Mouse (Mus musculus): ENCODE data around the gene Trak2.
A peak's percentile ranks its signal among the peaks of the same experiment; 100 is the strongest.
"Not testable (repeated sequence)": the region's sequence is repeated elsewhere in the genome, so short reads cannot be mapped to it uniquely, and the experiment has no call there.

Gene Trak2

DNA sequence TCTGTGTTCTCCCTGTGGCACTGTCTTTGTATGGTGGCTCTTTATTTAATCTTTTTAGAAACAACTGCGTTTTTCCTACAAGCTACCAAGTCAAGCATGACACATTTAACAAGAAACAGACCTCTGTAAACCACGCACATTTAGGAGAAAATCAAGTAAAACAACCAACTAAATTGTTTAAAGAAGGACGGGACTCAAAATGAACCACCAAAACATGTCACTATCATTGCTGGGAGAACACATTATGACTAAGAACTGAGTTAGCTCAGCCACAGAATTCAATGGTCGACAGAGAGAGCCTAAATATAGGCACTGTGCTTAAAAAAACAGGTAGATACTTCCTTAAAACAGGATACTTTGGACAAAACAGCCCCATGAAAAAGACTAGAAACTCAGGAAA, 20.2 kb downstream of the Trak2 start:
- no peak for DNase-seq

DNA sequence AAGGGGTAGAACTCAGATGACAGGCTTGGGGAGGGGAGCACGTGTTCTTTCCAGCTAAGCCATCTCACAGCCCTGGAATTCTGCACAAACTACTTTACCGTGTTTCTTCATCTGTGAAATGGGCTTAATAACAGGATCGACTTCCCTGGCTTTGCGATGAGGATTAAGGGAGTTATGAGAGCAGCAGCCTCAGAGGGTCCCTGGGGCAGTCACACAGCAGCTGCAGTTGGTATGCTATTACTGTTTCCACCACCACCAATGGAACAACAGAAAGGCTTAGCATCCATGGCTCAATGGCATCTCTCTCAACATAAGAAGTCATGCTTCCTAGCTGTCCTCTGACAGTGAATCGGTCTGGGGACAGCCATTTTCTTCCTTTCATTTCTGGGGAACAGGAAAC, 20.7 kb downstream of the Trak2 start:
- no peak for DNase-seq

DNA sequence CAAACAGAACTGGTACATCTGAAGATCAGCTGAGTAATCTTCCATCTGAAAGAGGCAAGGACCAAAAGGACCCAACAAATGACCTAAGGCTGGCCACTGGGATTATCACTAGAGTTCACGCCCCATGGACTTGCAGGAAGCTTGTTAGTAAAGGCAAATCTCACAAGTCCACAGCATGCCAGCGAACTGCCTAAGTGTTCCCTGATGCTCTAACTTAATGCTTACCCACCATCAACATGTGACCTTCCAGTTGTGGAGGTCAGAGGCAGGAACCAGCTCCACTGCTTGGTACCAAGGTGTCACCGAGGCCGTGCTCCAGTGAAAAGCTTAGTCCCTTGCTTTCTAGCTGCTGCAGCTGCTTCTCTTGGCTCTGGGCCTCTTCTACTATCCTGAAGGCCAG, 21.4 kb downstream of the Trak2 start:
- DNase-seq = no peak

DNA sequence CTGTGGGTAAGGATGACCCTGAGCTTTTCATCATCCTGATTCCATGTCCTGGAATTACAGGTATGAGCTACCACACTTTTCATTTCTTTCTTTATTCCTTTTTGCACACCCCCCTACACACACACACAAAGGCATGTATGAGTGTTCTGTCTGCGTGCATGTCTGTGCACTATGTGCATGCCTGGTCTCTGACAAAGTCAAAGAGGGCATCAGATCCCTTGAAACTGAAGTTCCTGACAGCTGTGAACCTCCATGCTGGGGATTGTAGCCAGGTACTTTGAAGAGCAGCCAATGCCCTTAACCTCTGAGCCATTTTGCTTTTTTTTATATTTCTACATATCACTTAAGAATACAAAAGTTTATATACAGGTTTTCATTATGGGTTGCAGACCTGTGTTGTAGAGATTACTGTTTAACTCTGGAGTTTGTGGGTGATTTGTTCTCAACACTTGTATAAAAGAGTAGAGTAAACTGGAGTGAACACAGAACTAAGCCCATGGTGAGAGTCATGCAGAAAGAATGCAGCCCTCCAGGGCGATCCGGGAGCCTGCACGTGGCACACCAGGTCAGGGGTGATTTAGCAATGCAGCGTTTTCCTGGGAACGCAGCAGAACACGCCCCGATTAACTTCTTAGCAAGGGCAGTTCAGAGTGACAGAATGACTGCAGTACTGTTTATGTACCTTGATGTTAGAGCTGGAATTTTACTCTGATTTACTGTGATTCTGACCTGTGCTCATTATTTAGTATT, 22.2 kb downstream of the Trak2 start:
- peak; percentile 56 to 67 for DNase-seq

DNA sequence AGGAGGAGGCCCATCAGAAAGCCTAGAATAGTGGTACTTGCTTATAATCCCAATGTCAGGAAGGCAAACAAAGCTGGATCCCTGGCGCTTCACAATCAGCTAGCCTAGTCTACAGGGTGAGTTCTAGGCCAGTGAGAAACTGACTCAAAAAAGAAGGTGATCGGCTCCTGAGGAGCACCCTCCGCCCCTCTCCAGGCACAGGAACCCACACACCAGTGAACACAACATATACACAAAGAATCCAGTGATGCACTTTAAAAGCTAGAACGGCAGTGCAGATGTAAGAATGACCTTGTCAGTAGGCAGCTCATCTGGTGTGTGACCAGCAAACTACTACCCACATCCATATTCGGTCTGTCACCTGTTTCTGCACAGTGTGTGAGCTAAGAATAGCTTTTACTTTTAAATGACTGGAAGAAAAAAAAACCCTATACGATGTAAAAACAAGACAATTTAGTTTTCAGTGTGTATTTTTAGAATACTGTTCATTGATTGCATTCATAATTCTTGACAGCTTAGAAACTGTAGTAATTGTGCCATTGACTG, 23.6 kb downstream of the Trak2 start:
- DNase-seq = no peak

DNA sequence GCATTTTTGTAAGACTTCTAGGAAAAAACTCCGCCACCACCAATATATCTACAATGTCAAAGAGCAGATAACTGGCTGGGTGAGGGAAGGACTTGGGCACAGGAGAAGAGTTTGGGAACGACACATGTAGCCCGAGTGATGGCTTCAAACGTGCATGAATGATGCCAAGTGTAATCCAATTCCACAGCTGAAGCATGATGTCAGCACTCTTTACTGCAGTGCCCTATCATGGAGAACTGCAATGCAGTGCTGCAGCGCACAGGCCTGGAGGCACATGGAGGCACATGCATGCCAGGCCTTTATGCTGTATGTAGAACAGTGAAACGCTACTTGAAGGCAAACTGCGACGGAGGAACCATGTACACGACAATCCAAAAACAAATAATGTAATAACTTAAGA, 26.5 kb downstream of the Trak2 start:
- no peak for DNase-seq

DNA sequence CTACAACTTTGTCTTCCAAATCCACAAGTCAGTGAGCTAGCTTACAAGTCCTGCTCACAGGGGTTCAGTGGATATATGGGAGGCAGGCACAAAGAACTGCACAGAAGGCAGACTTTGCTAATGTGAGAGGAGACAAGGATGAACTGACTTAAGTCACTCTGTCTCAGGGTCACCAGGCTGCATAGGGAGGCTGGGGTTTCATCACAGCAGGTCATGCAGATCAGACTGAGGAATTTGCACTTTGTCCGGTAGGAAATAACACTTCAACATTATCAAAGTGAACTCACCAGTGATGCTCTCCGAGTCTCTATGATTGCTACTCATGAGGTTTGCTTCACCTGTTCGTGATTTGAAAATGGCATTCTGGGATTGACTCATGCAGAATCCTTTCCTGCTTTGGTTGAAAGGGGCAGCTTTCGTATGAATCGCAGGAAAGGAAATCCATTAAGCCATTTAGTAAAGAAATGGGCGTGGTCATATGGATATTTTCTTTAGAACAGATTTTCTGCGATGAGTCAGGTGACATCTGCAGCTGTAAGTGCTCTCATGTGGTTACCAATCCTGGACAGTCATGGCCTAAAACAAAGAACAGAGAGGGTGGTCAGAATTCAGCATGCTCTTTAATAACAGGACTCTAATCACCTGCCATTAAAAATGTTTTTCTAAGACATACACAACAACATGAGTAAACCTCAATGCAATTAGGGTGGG, 27.1 kb downstream of the Trak2 start:
- DNase-seq = no peak

DNA sequence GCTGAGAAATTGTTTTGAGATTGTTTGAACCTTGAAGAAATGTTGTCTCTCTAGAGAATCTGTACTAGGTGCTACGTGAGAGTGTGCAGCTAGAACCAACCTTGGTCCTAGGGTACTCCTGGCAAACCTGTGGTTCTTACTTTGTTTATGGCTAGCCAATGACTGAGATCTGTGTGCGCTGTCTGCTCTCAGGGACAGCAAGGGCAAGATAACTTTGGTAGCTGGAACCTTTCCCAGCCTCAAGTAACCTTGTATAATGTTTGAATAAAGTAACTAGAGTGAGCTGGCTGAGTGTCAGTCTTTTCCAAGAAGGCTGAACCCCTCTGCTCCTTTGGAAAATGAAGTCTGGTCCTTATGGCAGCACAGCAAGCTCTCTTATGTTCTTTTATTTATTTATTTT, 27.7 kb downstream of the Trak2 start:
- no peak for DNase-seq

DNA sequence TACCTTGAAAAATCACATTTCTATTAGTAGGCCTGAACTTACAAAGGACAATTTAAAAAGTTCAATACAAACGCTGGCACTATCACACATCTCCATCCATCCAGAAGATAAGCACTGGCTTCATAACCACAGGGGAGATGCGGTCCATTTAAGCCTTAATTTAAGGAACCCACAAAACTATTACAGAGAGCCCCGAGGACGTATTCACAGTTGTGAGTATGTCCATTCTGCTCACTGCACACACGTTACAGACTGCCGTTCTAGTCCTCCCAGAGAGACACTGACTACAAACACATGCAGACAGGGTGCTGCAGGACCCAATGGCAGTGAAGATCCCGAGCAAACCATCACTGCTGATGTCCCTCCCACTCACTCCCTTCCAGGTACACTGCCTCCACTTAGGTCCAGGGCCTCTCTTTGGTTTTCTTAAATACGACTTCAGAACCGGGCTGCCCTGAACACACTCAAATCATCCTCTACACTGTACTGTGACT, 35.6 kb downstream of the Trak2 start:
- DNase-seq = no peak

DNA sequence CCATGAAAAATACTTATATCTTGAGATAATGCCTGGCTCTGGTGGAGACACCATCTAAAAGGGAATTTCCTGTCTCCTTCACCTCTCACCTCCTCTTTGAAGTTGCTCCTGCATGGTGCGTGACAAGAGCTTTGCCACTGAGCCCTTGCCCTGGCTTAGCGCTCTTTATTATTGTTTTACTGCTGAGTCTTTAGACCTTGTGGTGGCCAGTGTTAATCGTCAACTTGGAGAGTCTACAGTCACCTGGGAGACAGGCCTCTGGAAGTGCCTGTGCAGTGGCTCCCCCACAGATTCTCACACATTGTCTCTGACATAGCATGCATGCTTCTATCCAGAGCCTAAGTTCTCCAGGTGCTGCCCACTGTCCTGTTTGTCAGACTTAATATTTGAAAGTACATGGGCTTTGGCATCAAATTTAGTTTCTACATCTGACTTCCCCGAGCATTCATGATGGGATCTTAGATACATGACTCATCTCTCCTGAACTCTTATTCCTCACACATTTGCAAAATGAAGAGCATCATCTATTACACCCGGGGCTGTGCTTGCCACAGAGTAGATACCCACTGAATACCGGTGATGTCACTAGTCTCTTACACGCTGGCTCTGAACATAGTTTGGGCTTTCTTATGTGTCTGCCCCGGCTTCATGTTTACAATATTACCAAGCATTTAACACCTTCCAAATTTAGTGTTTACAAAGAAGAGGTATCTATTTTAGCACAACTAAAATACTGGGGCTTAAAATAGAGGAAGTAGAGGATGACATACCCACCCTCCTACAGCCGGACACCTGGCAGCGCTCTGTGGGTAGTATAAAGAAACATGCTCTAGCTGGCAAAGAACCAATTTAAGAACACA, 36.3 kb downstream of the Trak2 start:
- DNase-seq = no peak

DNA sequence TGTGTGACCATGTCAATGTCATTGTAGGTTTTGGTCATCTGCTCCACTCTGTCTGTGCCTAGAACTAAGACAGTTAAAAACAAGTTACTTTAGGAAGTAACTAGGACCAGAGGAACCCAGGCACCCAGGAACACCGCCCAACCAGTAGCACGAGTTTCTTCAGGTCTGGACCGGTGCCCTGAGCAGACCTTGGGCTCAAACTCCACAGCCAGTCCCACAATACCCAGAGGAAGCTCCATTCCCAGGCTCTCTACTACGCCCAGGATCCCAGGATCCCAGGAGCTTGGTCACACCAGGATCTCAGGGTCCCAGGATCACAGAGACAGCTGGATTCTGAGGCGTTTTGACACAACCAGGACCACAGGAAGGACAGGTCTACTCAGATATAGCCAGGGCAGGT, 46.6 kb downstream of the Trak2 start:
- no peak for DNase-seq

DNA sequence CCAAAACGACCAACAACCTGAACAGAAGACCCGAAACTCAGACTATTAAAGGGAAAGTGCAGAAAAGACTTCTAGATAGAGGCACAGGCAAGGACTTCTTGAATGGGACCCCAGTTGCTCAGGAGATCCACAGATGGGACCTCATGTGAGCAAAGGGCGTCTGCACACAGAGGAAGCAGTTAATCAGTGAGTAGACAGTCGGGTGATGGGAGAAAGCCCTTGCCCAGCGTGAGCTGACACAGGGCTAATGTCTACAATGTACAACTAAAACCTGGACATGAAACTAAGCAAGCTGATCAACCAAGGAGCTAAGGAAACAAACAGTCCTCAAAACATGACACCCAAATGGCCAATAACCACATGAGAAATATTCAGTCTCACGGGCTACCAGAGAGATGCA, 55.7 kb downstream of the Trak2 start:
- DNase-seq = no peak

DNA sequence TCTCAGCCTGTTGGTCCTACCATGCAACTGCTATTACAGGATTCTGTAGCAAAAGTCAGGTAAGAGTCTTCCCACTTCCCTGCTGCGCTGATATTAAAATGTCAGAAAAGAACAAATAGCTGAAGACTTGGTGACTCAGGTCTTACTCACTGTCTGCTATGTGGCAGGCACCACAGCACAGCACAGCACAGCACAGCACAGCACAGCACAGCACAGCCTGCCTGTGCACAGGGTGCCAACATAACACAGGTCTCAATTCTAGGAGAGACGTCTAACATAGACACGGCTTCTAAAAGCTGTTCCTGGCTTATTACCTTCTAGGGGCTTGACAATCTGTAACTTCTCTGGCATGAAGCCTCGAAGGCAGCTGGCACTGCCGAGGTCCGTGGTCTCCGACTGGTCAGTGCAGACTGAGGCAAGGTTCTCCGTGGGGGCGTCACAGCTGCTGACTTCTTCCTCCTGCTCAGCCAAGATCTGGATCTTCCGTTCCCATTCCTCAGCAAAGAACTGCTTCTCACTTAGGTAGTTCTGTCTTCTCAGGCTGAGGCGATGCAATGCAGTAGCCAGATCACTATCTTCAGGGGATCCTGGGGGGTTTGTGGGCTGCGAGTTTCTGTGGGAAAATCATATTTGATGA, 63.5 kb downstream of the Trak2 start:
- DNase-seq = no peak

DNA sequence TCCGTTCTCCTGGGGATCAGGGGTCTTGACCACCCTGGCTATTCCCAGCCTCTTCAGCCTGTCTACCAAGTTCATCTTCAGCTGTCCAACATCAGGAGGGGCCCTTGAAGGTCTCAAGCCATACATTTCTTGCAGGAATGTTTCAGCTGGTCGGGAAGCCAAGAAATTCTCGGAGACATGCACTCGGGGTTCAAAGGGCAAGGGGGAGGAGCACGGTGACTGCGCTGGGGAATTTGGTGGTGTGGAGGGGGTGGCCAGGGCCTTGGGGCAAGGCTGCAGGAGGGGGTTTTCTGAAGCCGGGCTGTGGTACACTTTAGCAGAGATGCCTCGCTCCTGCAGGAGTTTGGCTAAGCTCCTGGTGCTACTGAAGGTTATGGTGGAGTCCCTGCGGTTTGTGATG, 69.5 kb downstream of the Trak2 start:
- no peak for DNase-seq

DNA sequence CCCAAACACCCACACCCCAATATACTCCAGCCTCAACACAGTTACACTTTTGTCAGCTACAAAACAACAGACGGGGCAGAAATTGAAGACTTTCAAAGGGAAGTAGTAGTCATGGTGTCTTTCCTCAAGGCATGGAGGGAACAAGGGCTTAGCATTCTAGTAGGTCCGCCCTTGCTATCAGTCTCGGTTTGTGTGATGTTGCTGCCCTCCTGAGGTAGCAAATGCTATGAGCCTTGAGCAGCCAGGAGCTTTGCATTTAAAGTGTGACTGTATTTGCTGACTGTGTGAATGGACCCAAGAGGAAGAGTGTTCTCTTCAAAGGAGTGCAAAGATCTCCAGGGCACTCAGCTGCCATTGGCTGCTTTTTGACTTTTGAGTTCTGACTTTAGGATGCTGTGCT, 75.7 kb downstream of the Trak2 start:
- DNase-seq = peak; percentile 35 to 51

DNA sequence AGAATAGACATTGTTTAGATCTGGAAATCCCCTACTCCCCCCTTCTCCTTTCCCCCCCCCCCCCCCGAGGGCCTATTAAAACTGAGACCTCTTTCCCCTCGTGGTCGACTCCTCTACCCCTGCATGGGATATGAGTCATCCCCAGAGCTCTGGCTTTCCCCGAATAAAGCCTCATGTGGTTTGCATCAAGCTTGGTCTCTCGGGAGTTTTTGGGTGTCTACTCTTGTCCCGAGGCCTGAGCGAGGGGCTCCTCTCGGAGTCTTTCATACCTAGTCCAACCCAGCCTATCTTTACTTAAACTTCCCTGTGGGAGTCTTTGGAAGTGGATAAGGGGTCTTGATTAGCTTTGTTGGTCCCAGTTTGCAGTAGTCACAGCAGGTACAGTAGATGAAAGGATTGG, 80.8 kb downstream of the Trak2 start:
- DNase-seq = not testable (repeated sequence)

DNA sequence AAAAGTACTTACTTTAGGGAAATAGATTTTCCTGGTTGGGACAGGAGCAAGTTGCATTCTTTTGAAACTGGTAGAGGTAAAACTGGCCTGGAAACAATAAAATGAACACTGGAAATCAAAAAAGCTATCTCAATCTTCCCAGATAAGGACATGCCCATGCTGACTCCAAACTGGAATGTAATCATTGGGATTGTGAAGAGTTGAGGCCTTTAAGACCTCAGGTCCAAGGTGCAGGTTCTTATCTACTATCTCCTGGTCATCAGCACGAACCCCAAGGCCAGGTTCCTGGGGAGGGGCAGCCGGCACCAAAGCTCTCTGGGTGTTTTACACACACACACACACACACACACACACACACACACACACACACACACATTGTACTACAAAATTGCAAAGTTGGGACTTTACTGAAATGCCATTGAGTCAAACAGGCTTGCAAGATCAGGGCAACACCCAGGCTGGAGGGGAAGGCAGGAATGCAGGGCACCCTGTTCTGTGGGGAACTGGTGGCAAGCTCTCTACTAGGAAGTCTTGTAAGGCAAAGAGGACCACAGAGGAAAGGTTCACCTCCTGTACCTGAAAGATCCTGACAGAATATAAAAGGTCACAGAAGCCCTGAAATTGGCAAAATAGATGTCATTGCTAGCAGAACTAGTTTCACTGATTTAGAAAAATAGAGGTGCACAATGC, 81.6 kb downstream of the Trak2 start:
- not testable (repeated sequence) for DNase-seq

DNA sequence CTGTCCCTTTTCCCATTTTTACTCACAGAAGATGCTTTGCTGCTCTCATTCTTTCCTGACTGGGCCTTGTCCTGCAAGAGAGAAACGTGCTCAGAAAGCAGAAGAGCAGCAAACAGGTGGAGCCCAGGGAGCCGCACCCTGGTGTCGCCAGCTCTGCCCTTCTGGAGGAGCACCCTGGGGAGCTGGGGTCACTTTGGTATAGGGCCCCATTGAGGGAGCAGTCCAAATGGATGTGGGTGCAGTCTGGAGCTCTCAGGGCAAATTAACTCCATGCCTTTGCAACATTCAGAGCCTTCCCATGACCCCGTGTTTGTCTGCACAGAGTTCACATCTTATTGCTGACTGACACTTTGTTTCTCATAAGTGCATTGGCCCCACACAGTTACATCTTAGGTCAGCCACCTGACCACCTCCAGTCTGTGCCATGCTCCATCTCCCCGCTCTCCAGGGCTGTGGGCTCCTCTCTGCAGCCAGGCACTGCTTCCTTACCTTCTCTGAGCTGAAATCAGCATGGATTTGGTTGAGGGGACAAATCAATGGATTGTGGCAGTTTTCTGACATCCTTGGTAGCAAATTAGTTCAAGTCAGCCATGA, 82.4 kb downstream of the Trak2 start:
- not testable (repeated sequence) for DNase-seq

DNA sequence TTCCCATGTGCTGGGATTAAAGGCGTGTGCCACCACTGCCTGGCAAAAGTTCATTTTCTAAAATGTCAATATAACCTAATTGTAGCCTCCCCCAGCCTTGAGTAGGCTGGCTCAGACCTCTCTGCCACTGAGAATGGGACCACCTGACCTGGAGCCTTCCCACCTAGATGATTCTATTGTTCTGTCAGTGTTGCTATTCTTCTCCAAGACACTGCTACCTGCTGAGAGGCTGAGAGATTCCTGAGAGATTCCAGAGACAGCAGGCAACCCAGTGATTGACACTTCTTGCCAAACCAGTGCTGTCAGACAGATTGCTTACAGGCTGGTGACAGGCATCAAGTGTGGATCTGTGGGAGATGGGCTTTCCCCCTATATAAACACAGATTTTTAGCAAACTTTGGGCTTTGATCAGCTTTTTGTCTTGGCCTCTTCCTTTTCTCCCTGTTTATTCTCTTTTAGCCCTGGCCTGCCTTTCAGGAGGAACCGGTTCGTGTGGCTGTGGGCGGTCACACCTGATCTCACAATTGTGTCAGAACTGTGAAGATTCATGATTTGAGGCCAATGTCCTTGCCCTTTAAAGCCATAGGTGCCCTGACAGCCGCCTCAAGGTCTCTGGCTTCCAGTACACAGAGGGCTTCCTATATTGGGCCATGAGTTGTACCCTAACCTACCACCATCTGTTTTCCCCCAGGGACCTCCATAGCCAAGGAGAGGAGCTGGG, 83.2 kb downstream of the Trak2 start:
- peak in 1 of 2 experiments; percentile 20 for DNase-seq

DNA sequence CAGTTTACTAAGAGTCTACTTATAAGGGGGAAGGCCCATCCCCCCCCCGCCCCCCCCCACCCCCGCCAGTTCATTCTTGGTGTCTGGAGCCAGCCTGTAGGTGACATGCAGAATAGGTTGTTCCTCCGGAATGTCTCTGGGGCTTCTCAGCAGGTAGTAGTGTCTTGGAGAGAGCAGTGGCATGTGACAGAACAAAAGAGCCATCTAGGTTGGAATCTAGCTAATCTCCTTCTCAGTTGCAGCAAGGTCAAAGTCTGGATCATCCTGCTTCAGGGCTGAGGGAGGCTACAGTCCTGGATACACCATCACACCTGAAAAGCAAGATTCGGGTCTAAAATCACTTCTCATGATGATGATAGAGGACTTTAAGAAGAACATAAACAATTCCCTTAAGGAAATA, 87.6 kb downstream of the Trak2 start:
- no peak for DNase-seq

DNA sequence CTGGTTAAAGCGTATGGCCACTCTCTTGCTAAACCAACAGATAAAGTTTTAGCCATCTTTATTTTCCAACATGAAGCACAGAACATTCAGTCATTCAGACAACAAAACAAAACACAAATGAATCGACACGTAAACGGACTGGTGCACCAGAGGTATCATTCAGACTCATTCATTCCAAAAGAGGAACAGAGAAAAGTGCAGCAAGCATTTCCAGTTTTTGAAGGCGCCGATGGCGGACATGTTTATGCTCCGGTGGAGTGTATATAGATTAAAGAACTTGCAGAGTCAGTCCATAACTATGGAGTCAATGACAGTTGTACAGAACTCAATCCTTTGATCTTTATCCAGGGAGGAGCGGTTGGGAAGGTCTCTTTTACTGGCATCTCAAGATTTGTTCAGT, 90.0 kb downstream of the Trak2 start:
- DNase-seq = not testable (repeated sequence)

All from lung, postnatal 4 days (tissue).